Mouse (Mus musculus): ENCODE data around the gene Wdr74. TPM values are rescaled to one million over a fixed set of nuclear protein-coding genes. Genes with fewer than 3 reads are reported as not detected.

Gene Wdr74
- total RNA-seq (2021) = 10 to 100 TPM; 17.9 to 18.9 TPM

DNA sequence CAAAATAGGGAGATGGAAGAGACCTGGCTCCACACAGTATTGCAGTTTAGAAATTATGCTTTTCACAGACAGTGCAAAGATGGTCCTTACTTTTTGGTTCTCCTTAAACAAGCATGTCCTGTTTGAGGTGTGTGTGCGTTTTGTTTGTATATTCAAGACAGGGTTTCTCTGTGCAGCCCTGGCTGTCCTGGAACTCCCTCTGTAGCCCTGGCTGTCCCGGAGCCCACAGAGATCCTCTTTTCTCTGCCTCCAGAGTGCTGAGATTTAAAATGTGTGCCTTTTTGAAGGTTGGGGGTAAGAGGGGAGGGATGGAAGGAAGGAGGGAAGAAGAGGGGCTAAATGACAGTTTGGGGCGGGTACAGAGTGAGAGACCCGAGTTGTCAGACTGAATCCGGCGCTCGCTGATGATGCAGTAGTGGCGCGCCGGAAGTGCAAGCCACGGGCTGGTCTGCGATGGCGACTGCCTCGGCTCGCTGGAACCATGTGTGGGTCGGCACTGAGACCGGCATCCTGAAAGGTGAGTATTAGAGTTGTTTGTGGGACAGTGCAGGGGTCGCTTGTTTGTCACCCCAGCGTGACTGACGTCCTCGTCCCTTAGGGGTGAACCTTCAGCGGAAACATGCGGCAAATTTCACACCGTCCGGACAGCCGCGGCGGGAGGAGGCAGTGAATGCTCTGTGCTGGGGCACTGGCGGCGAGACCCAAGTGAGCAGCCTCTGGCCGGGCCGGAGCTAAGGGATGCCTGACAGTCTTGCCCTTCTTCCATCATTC, at the start of gene Wdr74:
Gene Wdr74, plus strand, starts transcription at position 439 of the 771 bp plus-strand sequence.
- peak; percentile 79 for DNase-seq (ENCODE audit: low spot score)
- intact Hi-C loops (cut with DNase I) = no loop called here

- intact Hi-C loops (cut with DNase I) = no loop called here
- DNase-seq (ENCODE audit: low spot score) = no peak
Measured at GRCm38 (mm10) chr19:8691871-8692539, 43.6 kb upstream of the Wdr74 start.

DNA sequence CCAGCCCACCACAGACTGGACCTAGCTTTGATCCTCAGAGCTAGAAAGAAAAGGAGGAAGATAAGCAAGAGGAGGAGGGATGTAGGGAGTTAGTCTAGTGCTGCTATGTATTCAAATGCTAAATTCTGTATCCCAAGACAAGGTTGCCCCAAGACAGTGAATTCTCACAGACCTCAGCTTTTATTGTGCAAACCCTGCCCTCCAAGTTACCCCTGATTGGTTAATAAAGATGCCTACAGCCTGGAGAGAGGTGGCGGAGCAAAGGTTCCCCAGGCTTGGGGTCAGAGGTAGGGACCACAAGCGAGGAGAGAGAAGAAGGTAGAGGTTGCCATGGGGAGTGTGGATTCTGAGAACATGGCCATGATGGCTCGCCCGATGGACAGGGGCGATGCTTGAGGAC, 42.9 kb upstream of the Wdr74 start:
- no peak for DNase-seq (ENCODE audit: low spot score)

DNA sequence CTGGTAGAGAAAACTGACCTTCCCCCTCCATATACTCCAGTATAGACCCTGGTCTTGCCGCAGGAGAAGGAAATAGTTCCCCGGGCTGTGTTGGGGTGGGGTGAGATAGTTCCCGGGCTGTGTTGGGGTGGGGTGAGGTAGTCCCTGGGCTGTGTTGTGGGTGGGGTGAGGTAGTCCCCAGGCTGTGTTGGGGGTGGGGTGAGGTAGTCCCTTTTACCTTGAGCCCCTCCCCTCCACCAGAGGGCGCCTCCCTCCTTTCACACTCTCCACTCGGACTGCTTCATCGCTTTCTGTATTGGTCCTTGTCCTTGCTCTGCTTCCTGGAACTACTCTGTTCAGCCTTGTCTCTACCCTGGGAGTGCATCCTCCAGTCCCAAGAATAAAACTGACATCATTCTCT, 40.3 kb upstream of the Wdr74 start:
- intact Hi-C loops (cut with DNase I) = no loop called here
- no peak for DNase-seq (ENCODE audit: low spot score)

More for the DNA sequence above, 42.9 kb upstream of the Wdr74 start:
- intact Hi-C loops (cut with DNase I) = no loop called here

DNA sequence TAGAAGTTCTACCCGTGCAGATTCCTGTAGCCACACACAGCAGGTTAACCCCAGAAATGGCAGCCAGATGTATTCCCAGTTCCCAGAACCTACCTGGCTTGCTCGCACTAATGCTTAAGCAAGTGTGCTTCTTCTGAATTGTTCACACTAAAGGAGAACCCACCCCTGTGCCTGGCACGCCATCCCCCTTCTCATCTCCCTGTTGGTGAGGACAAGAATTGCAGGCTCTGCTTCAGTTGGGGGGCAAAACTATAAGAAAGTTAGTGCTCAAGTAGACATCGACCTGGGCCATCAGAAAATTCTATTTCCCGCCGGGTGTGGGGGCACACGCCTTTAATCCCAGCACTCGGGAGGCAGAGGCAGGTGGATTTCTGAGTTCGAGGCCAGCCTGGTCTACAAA, 36.0 kb upstream of the Wdr74 start:
- no peak for DNase-seq (ENCODE audit: low spot score)
- intact Hi-C loops (cut with DNase I) = no loop called here

- intact Hi-C loops (cut with DNase I) = no loop called here
- peak; percentile 39 for DNase-seq (ENCODE audit: low spot score)
Measured at GRCm38 (mm10) chr19:8702458-8702857, 33.2 kb upstream of the Wdr74 start.

GRCm38 (mm10) chr19:8703571-8703970, 32.1 kb upstream of the Wdr74 start:
- intact Hi-C loops (cut with DNase I) = no loop called here
- DNase-seq (ENCODE audit: low spot score) = no peak

DNA sequence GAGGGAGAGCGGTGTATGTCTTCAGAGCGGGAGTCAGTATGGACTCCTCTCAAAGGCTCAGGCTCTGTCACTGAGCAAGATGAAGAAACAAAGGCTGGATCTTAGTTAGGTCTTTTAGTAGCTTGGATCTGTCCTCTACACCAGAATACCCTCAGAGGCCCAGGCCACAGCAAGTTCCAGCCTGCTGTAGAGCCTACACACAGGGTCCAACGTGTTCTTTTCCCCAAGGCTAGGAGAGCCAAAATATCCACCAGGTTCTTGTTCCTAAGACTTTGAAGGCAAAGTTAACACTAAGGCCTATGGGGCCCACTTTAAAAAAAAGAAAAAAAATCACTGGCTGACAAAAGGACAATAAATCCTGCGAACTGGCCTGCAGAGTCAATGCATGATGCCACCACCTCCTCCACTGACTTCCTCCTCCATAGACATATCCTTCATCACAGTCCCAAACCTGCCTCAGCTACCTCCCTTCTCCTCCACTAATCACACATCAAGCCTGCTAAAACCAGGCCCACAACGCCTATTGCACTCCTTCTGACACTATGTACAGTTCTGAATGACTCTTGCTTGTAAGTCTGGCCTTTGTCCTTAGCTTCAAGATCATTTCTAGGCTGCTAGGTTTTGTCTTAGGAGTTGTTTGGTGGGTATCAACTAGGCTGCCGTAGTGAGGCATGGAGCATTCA, 30.5 kb upstream of the Wdr74 start:
- no peak for DNase-seq (ENCODE audit: low spot score)
- intact Hi-C loops (cut with DNase I) = no loop called here

DNA sequence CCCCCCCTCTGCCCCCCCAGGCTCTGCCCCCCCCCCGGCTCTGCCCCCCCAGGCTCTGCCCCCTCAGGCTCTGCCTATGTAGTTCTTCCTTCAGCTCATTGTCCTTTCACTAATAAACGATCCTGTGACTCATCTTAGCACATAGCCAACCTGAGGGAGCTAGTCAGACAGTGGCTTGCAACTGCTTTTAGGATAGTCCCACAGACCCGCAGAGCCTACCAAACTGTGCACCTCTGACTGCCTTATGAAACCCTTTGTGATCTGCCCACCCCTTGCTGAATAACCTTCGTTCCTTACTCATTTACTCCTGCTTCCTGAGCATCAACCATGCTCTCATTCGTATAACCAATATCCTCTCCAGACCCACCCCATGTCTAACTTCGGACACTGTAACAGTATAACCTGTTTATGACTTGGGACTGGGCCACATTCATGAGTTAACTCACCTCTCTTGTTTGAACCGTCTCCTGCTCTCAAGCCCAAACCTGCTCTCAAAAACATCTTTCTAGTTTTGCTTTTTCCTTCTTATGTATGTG, 29.4 kb upstream of the Wdr74 start:
- no peak for DNase-seq (ENCODE audit: low spot score)
- intact Hi-C loops (cut with DNase I) = no loop called here

DNA sequence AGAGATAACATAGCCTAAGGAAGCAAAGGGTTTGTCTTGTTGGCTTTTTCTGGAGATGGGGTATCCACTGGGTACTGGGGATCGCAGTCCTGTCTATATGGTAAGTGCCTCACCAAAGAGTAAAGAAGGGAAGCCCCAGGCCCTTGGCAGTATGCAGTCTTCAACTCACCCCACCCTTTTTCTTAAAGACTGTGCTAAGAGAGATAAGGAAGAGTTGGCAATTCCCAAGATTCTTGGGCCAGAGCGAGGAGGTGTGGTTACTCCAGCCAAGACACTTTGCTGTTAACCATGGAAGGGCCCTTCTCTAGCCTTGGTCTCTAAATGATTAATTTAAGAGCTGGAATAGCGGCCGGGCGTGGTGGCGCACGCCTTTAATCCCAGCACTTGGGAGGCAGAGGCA, 28.7 kb upstream of the Wdr74 start:
- intact Hi-C loops (cut with DNase I) = no loop called here
- DNase-seq (ENCODE audit: low spot score) = no peak

- DNase-seq (ENCODE audit: low spot score) = no peak
- intact Hi-C loops (cut with DNase I) = no loop called here
Measured at GRCm38 (mm10) chr19:8708954-8709353, 26.7 kb upstream of the Wdr74 start.

DNA sequence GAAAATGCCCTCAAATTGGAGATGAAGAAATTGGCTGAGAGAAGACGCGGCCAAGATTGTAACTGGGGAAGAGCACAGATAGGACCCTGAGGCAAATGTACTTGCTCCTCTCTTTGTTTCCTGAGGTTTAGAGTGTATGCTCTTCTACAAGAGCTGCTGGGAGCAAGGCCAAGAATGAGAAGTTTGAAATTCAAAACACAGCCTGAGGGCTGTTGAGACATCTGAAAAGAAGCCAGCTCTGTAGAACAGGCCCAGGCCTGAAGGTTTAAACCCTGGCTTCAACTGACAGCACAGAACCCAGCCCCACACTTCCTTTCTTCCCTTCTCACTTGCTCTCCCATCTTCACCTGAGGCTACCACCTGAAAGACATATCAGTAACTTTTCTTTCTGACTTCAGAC, 25.6 kb upstream of the Wdr74 start:
- intact Hi-C loops (cut with DNase I) = loop anchor here (10.0 kb wide), 1 partner anchor 405 kb away; no protein-coding TSS in a partner anchor
- no peak for DNase-seq (ENCODE audit: low spot score)

DNA sequence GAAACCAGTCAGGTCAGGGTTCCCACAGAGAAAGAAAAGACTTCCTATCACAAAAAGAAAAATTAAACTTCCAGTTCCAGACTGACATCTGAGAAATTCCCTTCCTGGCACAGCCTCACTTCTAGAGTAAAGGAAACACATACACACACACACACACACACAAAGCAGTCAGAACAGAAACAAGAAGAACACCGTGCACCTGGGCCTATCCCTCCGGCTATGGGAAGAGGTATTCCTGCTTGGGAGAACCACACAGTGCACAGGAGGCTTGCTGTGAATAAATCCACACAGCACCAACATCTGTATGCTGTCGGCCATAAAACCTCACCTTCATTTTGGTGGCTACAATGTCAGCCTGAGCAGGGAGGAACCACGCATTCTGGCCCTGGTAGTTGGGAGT, 24.1 kb upstream of the Wdr74 start:
- intact Hi-C loops (cut with DNase I) = loop anchor here (10.0 kb wide), 1 partner anchor 403 kb away; no protein-coding TSS in a partner anchor
- DNase-seq (ENCODE audit: low spot score) = no peak

GRCm38 (mm10) chr19:8711949-8712869, 23.4 kb upstream of the Wdr74 start:
- intact Hi-C loops (cut with DNase I) = loop anchor here (10.0 kb wide), 1 partner anchor 403 kb away; no protein-coding TSS in a partner anchor
- no peak for DNase-seq (ENCODE audit: low spot score)

GRCm38 (mm10) chr19:8712870-8713305, 22.7 kb upstream of the Wdr74 start:
- DNase-seq (ENCODE audit: low spot score) = peak; percentile 57
- intact Hi-C loops (cut with DNase I) = loop anchor here (10.0 kb wide), 1 partner anchor 402 kb away; no protein-coding TSS in a partner anchor

- DNase-seq (ENCODE audit: low spot score) = peak; percentile 85
- intact Hi-C loops (cut with DNase I) = loop anchor here (10.0 kb wide), 1 partner anchor 401 kb away; no protein-coding TSS in a partner anchor
Measured at GRCm38 (mm10) chr19:8713306-8713996, 22.2 kb upstream of the Wdr74 start.

DNA sequence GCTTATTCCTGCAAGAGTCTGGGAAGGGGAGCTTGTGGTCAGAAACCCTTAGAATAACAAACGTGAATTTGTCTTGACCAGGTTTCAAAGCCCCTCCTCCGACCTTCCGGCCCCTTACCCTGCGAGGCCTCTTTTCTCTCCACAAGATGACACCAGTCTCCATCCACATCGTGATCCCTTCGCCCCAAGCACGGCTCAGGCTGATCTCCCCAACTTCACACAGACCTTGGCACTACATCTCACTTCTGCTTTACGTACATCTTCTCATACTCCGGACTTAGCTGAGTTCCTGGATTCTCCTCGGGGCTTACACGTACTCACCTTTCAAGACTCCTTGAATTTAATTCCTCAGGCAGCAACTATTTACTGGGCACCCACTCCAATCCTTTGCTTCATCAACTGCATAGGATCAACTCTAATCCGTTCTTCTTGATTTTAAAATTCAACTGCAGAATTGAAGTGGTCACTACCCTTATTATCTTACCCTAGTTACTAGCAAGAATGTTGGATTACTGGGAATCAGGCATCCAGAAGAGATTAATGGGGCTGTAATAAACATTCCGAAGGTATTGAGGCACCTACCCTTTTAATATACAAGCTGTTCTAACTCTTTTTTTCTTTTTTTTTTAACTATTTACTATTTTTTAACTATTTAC, 21.5 kb upstream of the Wdr74 start:
- intact Hi-C loops (cut with DNase I) = loop anchor here (10.0 kb wide), 1 partner anchor 401 kb away; no protein-coding TSS in a partner anchor
- no peak for DNase-seq (ENCODE audit: low spot score)

Data from heart, postnatal 25 days (tissue).